Mouse (Mus musculus) MEL (cell line): ENCODE measurements around the gene Ston2.

ENCODE experiments used
- CTCF ChIP-seq, 3 experiments: IDR thresholded peaks in 2 of 3; conservative IDR thresholded peaks in 1 of 3; 2 replicates each; pipeline ENCODE4 v1.5.1; 2011 to 2012; ENCODE audit warnings: low read length in 3 of 3, low read depth in 2 of 3, mild to moderate bottlenecking in 2 of 3, improper control_type of control experiment in 1 of 3, inconsistent platforms in 1 of 3, mixed read lengths in 1 of 3, moderate library complexity in 1 of 3; ENCODE audit not compliant: control insufficient read depth in 1 of 3, insufficient read depth in 1 of 3, poor library complexity in 1 of 3, severe bottlenecking in 1 of 3
- E2F4 ChIP-seq: IDR thresholded peaks from 2 replicates; pipeline ENCODE4 v1.6.1; 2011; ENCODE audit warnings: low read depth, low read length, improper control_type of control experiment, borderline replicate concordance
- NELFE ChIP-seq: IDR thresholded peaks from 2 replicates; pipeline ENCODE4 v1.6.1; 2011; ENCODE audit warnings: low read depth, low read length, improper control_type of control experiment
- POLR2A ChIP-seq, 2 experiments: IDR thresholded peaks; 2 replicates each; pipeline ENCODE4 v1.6.1; 2011 to 2012; ENCODE audit warnings: low read length in 2 of 2, mild to moderate bottlenecking in 2 of 2, control low read depth in 1 of 2, improper control_type of control experiment in 1 of 2, low read depth in 1 of 2, moderate library complexity in 1 of 2; ENCODE audit not compliant: control insufficient read depth in 1 of 2, insufficient read depth in 1 of 2, poor library complexity in 1 of 2
- POLR2AphosphoS5 ChIP-seq: IDR thresholded peaks from 2 replicates; pipeline ENCODE4 v1.6.1; 2012; ENCODE audit warnings: low read depth, borderline replicate concordance, mild to moderate bottlenecking, inconsistent platforms, low read length, moderate library complexity, mixed read lengths
- TCF12 ChIP-seq: IDR thresholded peaks from 2 replicates; pipeline ENCODE4 v1.6.1; 2014; ENCODE audit warnings: low read depth, mild to moderate bottlenecking, inconsistent platforms, low read length, improper control_type of control experiment, moderate library complexity
- USF1 ChIP-seq: IDR thresholded peaks from 2 replicates; pipeline ENCODE4 v1.6.1; 2014; ENCODE audit warnings: low read depth, mild to moderate bottlenecking, inconsistent platforms, low read length, improper control_type of control experiment, moderate library complexity
- USF2 ChIP-seq, 2 experiments: IDR thresholded peaks; 2 replicates each; pipeline ENCODE4 v1.6.1; 2011 to 2012; ENCODE audit warnings: improper control_type of control experiment in 2 of 2, low read length in 2 of 2, borderline replicate concordance in 1 of 2, inconsistent platforms in 1 of 2, low read depth in 1 of 2, mild to moderate bottlenecking in 1 of 2; ENCODE audit not compliant: insufficient read depth in 1 of 2
- ZKSCAN1 ChIP-seq: IDR thresholded peaks from 2 replicates; pipeline ENCODE4 v1.6.1; 2012; ENCODE audit warnings: low read depth, mild to moderate bottlenecking, inconsistent platforms, low read length, improper control_type of control experiment, moderate library complexity

GRCm38 (mm10) chr12:91699451-91700141 is 88.6 kb downstream of the Ston2 start:
- no peak for TF ChIP-seq ZKSCAN1
- TF ChIP-seq CTCF (IDR thresholded peaks at IDR 0.05 in 2 of 3, conservative IDR thresholded peaks at IDR 0.05 in 1 of 3; ENCODE audit: control insufficient read depth in 1 of 3, insufficient read depth in 1 of 3, low read depth in 2 of 3, low read length in 3 of 3, poor library complexity in 1 of 3, severe bottlenecking in 1 of 3): no peak
- TF ChIP-seq POLR2AphosphoS5: no peak
- no peak for TF ChIP-seq E2F4
- no peak for TF ChIP-seq POLR2A (IDR thresholded peaks at IDR 0.05; ENCODE audit: control insufficient read depth in 1 of 2, insufficient read depth in 1 of 2, low read depth in 1 of 2, low read length in 2 of 2, poor library complexity in 1 of 2)
- no peak for TF ChIP-seq USF2 (IDR thresholded peaks at IDR 0.05; ENCODE audit: borderline replicate concordance in 1 of 2, insufficient read depth in 1 of 2, low read depth in 1 of 2, low read length in 2 of 2)
- TF ChIP-seq TCF12: no peak
- no peak for TF ChIP-seq USF1
- TF ChIP-seq NELFE: no peak
